Mouse (Mus musculus) retina, postnatal 7 days (tissue): ENCODE measurements at regions not wholly inside any gene's neighbourhood (a gene's known extent, or its start where the extent isn't known, plus 50 kb on each side); places are given as distances from the start of the nearest gene placed in this dataset.
A peak's percentile ranks its signal among the peaks of the same experiment; 100 is the strongest.

Experiments used
- DNase-seq: peaks from one replicate; pipeline ENCODE4 v3.0.0-alpha.2; 2012; ENCODE audit warnings: low read depth, low spot score

DNA sequence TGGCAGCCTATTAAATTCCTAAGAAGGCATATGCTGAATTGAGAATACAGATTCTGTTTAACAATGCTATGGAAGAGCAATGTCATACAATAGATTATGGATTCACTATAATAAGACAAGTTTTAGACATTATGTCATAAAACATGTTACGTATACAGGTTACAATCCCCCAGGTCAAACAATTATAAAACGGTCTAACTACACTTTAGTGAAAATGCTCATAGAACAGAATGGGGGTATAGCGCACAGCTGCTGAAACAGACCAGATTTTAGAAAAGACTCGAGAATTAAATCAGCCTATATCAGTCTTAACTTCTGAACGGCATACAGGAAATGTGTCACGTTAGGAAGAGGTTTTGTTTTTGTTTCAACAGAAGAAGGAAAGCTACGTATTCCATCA lies 660.5 kb upstream of the Sel1l start:
- DNase-seq: no peak

DNA sequence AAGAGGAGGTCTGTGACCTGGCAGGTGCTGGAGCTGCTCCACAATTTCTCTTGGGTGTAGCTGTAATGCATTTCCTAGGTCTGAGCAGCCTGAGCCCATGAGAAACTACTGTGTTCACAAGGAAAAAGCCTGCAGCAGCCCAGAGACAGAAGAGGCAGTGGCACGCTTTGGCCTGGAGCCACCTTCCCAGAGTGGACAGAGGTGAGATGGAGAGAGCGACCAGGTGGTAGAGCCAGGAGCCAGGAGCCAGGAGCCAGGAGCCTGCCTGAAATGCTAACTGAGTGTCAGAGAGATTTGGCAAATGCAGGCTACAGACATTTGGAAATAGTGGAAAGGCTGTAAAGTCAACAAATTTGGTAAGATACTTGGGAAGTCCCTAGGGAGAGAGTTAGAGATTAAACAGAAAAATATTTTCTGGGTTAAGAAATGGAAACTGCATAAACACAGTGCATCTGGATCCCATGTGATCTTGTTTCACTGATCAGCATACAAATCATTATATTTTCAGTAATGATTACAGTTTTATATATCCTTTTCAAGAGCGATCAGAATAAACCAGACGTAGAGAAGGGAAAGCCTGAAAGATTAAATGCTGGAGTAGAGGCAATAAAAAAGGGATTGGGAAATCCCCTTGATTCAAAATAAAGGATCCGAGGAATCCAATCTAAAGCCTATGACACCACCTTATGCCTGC lies 660.0 kb upstream of the Sel1l start:
- DNase-seq: no peak

- no peak for DNase-seq
These were observed 635.0 kb upstream of the Sel1l start for GRCm38 (mm10) chr12:92483984-92484383.

GRCm38 (mm10) chr12:92474293-92475062 lies 625.5 kb upstream of the Sel1l start:
- no peak for DNase-seq

- DNase-seq: no peak
These were observed 602.3 kb upstream of the Sel1l start for GRCm38 (mm10) chr12:92451110-92451818.

- no peak for DNase-seq
These were observed 569.5 kb upstream of the Sel1l start for GRCm38 (mm10) chr12:92418458-92418857.

DNA sequence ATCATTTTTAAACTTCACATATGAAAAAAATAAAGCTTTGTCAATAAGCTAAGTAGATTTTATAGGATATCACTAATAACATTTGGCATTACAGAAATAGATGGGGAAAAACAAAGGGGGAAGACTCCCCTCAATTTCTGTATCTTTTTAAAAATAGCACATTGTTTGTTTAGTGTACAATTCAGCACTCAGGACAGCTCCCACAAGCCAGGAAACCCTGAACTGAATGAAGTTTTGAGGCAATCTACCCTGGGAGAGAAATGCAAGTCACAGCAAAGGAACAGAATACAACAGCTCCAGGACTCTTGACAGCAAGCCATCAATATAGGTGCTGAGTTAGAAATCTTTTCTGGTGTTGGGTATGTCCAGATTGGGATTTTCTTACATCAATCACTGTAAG lies 556.5 kb upstream of the Sel1l start:
- DNase-seq: no peak

DNA sequence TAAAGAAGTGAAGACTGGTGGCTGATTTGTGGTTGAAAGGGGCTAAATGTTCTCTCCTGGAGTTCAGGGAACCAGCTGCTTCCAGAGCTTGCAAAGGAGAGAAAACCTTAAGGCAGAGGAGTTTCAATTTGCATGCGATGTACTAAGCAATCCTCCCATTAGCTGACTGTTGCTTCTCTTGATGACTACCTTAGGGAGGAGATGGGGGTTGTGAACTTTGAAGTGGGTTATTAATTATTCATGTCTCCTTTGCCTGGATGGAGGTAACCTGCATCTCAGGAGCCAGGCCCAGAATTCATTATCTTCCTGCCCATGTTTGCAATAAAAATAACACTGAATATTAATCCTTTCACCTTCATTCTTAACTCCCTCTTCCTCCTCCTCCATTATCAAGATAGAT lies 552.0 kb upstream of the Sel1l start:
- DNase-seq: no peak

DNA sequence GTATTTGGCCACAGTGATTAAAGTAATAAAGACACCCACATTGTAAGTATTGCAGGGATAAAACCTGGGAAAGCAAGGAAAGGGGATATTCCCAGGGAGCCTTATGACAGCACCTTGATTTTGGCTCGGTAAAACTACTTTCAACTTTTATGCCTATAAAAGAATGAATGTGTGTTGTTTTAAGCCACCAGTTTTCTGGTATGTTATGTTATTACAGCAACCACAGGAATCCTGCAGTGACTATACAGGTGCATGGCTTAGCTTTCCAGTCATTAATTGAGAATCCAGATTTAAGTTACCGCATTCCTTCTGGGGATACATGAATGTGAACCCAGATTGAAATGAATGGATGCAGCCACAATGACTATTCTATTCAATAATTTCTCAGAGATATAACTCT lies 537.2 kb upstream of the Sel1l start:
- DNase-seq: no peak

DNA sequence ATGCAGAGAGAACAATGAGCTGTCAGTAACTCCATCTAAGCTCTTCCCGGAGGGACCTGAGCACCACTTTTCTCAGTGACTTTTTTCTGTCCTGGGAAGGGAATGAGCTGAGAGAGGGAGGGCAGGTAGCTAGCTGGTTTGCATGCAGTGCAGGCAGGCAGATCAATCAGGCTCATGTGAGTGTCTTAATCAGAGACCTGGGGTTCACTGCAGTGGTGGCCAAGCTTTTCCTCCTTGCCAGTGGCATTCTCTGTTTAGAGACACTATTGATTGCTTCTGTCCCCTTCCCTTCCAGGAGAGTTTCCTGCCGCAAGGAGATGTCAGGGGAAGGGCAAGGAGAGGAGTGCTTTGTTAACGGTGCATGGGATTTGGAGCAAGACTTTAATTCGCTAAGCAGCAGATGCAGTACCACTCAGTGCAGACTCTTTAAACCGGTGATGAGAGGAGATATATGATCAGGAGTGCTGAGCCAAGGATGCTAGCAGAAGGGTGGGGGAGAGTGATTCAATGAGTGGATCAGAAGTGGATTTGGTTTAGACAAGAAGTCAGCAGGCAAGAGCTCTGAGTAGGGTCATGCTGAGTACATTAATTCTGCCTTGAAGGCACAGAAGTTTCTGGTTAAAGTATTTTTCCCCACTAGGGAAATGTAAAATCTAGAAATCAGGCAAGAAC lies 535.4 kb upstream of the Sel1l start:
- DNase-seq: no peak

GRCm38 (mm10) chr12:92379130-92379529 lies 530.2 kb upstream of the Sel1l start:
- no peak for DNase-seq

GRCm38 (mm10) chr12:92365926-92366325 lies 517.0 kb upstream of the Sel1l start:
- DNase-seq: no peak

GRCm38 (mm10) chr12:92353386-92354257 lies 504.7 kb upstream of the Sel1l start:
- DNase-seq: no peak

- DNase-seq: no peak
These were observed 469.3 kb upstream of the Sel1l start for GRCm38 (mm10) chr12:92318241-92318640.

GRCm38 (mm10) chr12:92317609-92318008 lies 468.7 kb upstream of the Sel1l start:
- no peak for DNase-seq

- DNase-seq: no peak
These were observed 467.3 kb upstream of the Sel1l start for GRCm38 (mm10) chr12:92316285-92316684.

- no peak for DNase-seq
These were observed 466.9 kb upstream of the Sel1l start for GRCm38 (mm10) chr12:92315820-92316219.

DNA sequence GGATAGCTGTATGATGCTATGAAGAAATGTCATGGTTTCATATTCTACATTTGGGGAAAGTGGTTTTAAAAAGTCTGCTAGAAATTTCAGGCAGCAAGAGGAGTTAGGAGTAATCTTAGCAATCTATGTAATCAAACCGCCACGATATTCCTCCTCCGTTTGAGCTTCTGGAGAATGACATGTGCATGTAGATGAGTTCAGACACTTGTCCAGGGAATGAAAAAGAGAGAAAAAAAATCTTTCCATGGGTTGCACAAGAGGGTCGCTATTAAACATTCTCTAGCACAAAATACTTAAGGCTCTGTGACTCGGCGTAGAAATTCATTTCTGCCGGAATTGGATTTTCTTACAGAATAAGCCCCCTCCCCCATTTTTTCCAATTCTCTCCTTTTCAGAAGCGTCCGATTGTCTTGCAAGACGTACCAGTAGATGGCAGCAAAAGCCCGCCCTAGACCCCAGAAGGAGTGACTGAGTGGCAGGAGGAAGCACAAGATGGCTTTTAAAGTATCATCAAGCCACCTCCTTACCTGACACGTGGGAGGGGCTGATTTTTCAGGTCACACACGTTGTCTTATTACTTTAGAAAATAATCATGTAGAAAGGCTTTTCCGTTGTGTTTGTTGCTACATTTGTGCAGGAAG lies 454.1 kb upstream of the Sel1l start:
- peak; percentile 68 for DNase-seq

DNA sequence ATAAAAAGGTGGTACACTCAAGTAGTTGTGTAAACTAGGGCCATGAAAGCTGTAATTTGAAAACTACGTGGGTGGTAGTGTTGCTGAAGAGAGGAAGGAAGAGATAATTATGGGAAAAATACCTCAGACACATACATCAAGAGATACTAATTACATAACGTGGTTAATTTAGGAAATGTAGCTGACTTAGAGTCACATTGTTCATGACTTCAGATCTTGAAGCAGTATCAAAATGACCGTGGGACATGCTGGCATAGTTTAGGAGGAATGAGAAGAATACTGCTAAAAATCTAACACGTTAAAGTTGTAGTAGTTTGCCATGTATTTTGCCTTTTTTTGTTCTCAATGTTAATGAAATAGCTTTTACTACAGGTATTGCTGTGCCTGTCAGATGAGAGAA lies 445.9 kb upstream of the Sel1l start:
- no peak for DNase-seq

DNA sequence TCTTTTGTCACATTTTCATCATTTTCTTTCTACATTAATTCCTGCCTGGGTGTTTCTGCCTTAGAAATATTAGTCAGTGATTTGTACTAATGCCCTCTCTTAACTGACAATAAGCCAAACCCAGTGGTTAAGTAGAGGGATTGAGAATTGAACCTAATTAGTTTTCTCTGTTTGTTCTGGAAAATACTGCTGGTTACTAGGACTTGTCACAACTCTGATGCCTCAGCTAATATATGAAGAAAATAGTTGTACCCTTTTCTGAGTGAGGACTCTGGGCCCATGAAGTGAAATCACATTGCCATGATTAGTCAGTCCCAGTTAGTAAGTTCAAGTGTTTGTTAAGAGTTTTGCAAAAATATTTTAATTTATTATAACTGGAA lies 444.4 kb upstream of the Sel1l start:
- no peak for DNase-seq
